Mouse (Mus musculus) midbrain, postnatal 0 days (tissue): Measurements from ENCODE around the gene Afap1. TPM values are rescaled to one million over a fixed set of nuclear protein-coding genes. Genes with fewer than 3 reads are reported as not detected.
A peak's percentile ranks its signal among the peaks of the same experiment; 100 is the strongest.

Experiments used
- ATAC-seq: fragments of 200-750 bp; cut with Nextera tagmentation; 2 replicates; pipeline ENCODE4 v1.8.0; 2017; ENCODE audit warnings: moderate number of reproducible peaks, mild to moderate bottlenecking, moderate TSS enrichment, moderate library complexity; ENCODE audit not compliant: low FRiP score
- DNase-seq: peaks from one replicate; pipeline ENCODE4 v3.0.0-alpha.2; 2015; ENCODE audit warnings: low spot score
- H3K27ac ChIP-seq: fragments of 300-500 bp; sonication (generic); 2 replicates; pipeline ENCODE4 v1.5.1; 2014; ENCODE audit warnings: low read depth, mild to moderate bottlenecking, low read length, mixed read lengths
- H3K27me3 ChIP-seq: fragments of 300-500 bp; sonication (generic); 2 replicates; pipeline ENCODE4 v1.6.1; 2014; ENCODE audit warnings: low read length, control low read depth, mixed read lengths; ENCODE audit not compliant: insufficient read depth
- H3K36me3 ChIP-seq: fragments of 300-500 bp; sonication (generic); 2 replicates; pipeline ENCODE4 v1.6.1; 2014; ENCODE audit warnings: low read length, control low read depth, mixed read lengths; ENCODE audit not compliant: insufficient read depth
- H3K4me1 ChIP-seq: fragments of 300-500 bp; sonication (generic); 2 replicates; pipeline ENCODE4 v1.6.1; 2014; ENCODE audit warnings: mild to moderate bottlenecking, control low read depth, antibody characterized with exemption, low read length, mixed read lengths; ENCODE audit not compliant: insufficient read depth
- H3K4me2 ChIP-seq: fragments of 300-500 bp; sonication (generic); 2 replicates; pipeline ENCODE4 v1.6.1; 2014; ENCODE audit warnings: low read depth, mild to moderate bottlenecking, low read length, mixed read lengths; ENCODE audit not compliant: poor library complexity, severe bottlenecking
- H3K4me3 ChIP-seq: fragments of 300-500 bp; sonication (generic); 2 replicates; pipeline ENCODE4 v1.5.1; 2014; ENCODE audit warnings: low read depth, mild to moderate bottlenecking, low read length, moderate library complexity
- H3K9ac ChIP-seq: fragments of 300-500 bp; sonication (generic); replicated peaks from 2 replicates; pipeline ENCODE4 v1.6.1; 2014; ENCODE audit warnings: mild to moderate bottlenecking, low read length, moderate library complexity, mixed read lengths; ENCODE audit not compliant: poor library complexity, severe bottlenecking
- H3K9me3 ChIP-seq: fragments of 300-500 bp; sonication (generic); 2 replicates; pipeline ENCODE4 v1.6.1; 2016; ENCODE audit warnings: low read length, control low read depth
- CTCF ChIP-seq: IDR thresholded peaks from 2 replicates; pipeline ENCODE4 v1.5.1; 2016; ENCODE audit warnings: antibody characterized with exemption, mild to moderate bottlenecking
- WGBS: fragments of 180-500 bp; shearing (Covaris S2); extraction: QIAGEN DNeasy Blood & Tissue Kit; methylation state at CpG from one replicate; pipeline ENCODE4 v1.1.7; 2014; 5-methylcytosine and 5-hydroxymethylcytosine counted together
- polyA plus RNA-seq: library from polyadenylated mRNA; unstranded; fragments of >200 nt; fragmentation: Nextera tagmentation; extraction: Ambion mirVana; gene quantifications from 2 replicates; pipeline ENCODE4 v1.2.1, GENCODE M21; 2015
- total RNA-seq: library from RNA; depleted of rRNA; stranded (reverse); fragments of >200 nt; gene quantifications from 2 replicates; pipeline ENCODE4 v1.2.3, GENCODE M21; 2014

Gene Afap1
- total and polyA plus RNA-seq, 2 experiments from 2014 or later: 43.8 to 80.9 TPM

DNA sequence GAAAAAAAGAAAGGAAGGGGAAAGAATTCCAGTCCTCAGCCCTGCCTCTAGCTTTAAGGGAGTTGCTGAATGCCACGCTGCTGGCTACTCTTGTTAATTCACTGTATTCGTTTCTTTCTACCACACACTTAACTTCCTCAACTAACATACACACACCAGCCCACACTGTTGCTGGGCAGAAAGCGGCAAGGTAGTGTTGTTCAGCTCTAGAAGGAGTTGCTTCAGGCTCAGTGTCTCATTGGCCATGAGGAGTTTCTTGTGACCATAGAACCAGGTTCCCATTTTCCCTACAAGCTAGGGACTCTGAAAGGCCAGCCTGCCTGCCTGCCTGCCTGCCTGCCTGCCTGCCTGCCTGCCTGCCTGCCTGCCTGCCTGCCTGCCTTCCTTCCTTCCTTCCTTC is 5.9 kb downstream of the Afap1 start:
- Histone ChIP-seq H3K4me2 (no peak overlapping the region), H3K27ac (no peak overlapping the region), H3K36me3 (no peaks in the 10 kb centered on the region), H3K4me1 (peaks cover 12% of the 10 kb centered on the region), H3K9ac (no peak overlapping the region), H3K4me3 (no peak overlapping the region), H3K9me3 (no peaks in the 10 kb centered on the region), H3K27me3 (no peaks in the 10 kb centered on the region)
- DNase-seq: no peak
- no peak for TF ChIP-seq CTCF
- 81% methylated on average over 3 of the region's 3 CpGs for WGBS
- ATAC-seq: no peak

DNA sequence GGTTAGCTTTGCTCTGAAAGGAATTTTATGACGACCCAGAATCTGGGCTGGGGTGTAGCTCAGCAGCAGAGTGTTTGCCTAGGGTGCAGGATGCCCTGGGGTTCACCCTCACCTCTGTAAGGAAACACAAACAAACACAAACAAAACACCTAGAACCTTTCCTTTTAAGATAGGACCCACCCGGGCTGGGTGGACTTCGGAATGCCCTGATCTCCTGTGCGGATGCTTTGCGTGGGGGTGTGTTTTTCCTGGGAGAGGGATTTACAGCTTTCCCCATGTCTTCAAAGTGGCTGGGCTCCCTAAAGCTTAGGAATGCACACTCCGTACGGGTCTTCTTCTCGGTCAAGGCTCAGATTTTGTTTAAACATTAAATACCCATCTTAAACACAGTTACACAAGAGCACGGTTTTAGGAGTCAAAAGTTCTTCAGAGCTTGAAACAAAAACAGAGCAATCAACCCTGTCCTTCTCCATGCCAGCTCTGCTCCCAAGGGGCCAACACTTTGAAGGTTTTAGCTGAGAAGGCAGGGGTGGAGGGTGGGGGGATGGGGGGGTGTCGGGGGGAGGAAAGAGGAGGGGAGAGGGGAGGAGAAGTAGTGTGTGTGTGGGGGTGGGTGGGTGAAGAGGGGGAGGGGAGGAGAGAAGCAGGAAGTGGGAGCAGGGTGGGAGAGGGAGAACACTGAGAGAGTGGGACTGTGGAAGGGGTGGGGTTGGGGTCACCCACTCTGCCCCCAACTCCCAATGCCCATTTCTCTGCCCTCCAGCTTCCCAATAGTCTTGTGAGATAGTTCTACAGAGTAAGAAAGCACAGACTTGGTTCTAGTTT is 7.5 kb downstream of the Afap1 start:
- Histone ChIP-seq H3K9ac (no peak overlapping the region), H3K4me1 (peaks cover 8% of the 10 kb centered on the region)
- no peak for ATAC-seq

DNA sequence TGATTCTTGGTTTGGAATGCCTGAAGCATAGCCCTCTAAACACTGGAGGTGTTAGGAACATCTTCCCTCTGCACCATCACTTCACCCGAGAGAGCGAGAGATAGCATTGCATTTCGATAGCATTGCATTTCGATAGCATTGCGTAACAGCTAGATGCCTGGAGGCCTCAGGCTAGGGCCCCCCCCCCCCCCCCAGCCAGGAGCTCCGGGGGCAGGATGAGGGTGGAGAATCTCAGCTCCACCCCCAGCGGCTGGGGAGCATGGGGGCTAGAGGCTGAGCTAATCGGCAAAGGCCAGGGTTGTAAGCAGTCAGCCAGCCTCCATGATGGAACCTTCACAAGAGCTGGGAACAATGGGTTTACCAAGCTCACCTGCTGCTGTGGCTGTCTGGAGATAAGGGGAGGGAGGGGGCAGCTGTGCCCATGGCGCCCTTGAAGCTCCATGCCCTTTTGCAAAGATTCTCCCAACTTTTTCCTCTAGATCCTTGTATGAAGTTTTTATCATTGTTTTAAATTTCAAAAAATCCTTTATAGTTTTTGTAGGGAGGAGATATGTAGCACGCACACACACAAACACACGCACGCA is 8.2 kb downstream of the Afap1 start:
- no peak overlapping the region for H3K4me3 ChIP-seq
- H3K36me3 ChIP-seq: no peaks in the 10 kb centered on the region
- no peaks in the 10 kb centered on the region for H3K27me3 ChIP-seq
- H3K4me1 ChIP-seq: peaks cover 6% of the 10 kb centered on the region
- H3K9ac ChIP-seq: no peak overlapping the region
- ATAC-seq (no peak), DNase-seq (no peak)
- no peaks in the 10 kb centered on the region for H3K9me3 ChIP-seq
- WGBS: 45% methylated on average over 11 of the region's 12 CpGs
- no peak for TF ChIP-seq CTCF
- no peak overlapping the region for H3K27ac ChIP-seq
- no peak overlapping the region for H3K4me2 ChIP-seq

More for the DNA sequence above, 7.5 kb downstream of the Afap1 start:
- no peak overlapping the region for H3K27ac ChIP-seq
- no peaks in the 10 kb centered on the region for H3K27me3 ChIP-seq
- TF ChIP-seq CTCF: no peak
- WGBS: 20% methylated on average over 9 of the region's 10 CpGs
- H3K36me3 ChIP-seq: no peaks in the 10 kb centered on the region
- DNase-seq: no peak
- H3K4me3 ChIP-seq: no peak overlapping the region
- no peaks in the 10 kb centered on the region for H3K9me3 ChIP-seq
- H3K4me2 ChIP-seq: no peak overlapping the region

DNA sequence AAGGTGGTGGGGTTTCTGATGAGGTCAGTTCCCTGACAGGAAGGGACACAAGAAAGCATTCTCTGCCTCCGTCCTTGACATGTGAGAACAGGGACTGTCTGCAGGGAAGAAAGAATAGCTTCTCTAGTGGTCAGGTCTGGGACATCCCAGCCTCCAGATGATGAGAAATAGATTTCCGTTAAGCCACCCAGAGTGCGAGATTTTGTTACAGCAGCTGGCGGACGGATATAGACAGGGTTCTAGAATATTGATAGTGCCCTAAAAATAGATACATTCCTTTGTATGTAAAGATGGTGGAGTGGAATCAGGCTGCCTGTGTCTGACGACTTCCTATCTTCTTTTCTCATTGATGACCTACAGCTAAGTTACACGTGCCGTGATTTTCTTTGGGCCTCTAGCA is 10.3 kb downstream of the Afap1 start:
- H3K4me2 ChIP-seq: no peak overlapping the region
- no peaks in the 10 kb centered on the region for H3K9me3 ChIP-seq
- no peak for DNase-seq
- H3K4me3 ChIP-seq: no peak overlapping the region
- H3K36me3 ChIP-seq: 0 out of 2 replicates have a peak, but pooled peaks cover 2% of the 10 kb centered on the region
- H3K4me1 ChIP-seq: peaks cover 9% of the 10 kb centered on the region
- WGBS: 55% methylated on average over 8 of the region's 8 CpGs
- H3K27ac ChIP-seq: no peak overlapping the region
- H3K9ac ChIP-seq: no peak overlapping the region
- no peak for TF ChIP-seq CTCF
- no peak for ATAC-seq
- no peaks in the 10 kb centered on the region for H3K27me3 ChIP-seq

DNA sequence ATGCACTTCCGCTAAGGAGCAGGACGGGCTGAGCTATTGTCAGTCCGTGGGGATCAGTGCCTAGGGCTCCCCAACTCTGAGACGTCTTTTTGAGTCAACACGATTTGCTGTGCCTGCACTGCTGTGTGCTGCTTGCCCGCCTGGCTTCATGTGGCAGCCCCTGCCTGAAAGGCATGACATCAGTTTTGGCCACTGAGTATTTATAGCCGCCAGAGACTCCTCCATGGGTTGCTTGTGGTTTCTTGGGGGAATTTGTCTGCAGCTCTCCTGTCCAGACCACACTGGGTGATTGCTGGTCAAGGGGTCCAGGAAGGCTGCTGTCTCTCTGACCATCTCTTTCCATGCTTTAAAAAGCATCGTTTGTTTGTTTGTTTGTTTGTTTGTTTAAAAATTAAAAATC is 12.2 kb downstream of the Afap1 start:
- Histone ChIP-seq H3K9me3 (no peaks in the 10 kb centered on the region), H3K4me1 (peaks cover 12% of the 10 kb centered on the region), H3K4me2 (no peak overlapping the region), H3K9ac (no peak overlapping the region), H3K27me3 (no peaks in the 10 kb centered on the region), H3K4me3 (no peak overlapping the region), H3K36me3 (0 out of 2 replicates have a peak, but pooled peaks cover 2% of the 10 kb centered on the region), H3K27ac (peak overlapping the region; percentile 6; the same call in 1 of the 2 replicates)
- ATAC-seq (no peak), DNase-seq (no peak)
- WGBS: 36% methylated on average over 8 of the region's 8 CpGs
- TF ChIP-seq CTCF: no peak

DNA sequence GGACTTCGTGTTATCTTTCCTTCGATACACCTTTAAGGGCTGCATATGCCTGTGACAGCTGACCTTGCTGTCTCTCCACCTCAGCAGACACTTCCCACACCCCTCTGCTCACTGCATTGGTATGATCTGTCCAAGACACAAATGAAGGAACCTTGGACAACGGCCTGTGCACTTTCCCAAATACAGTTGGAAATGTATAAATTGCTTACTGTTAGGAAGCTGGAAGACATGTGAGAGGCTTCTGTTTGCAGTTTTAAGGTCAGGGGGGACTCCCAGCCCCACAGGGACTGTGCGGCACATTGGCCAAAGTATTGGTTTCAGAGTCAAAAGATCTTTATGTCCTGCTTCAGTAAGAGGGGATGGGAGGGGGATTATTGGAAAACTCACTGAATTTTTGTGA is 14.0 kb downstream of the Afap1 start:
- WGBS: 83% methylated on average over 4 of the region's 4 CpGs
- no peak for TF ChIP-seq CTCF
- ATAC-seq: no peak
- Histone ChIP-seq H3K36me3 (0 out of 2 replicates have a peak, but pooled peaks cover 2% of the 10 kb centered on the region), H3K27me3 (no peaks in the 10 kb centered on the region), H3K9ac (no peak overlapping the region), H3K27ac (no peak overlapping the region), H3K9me3 (no peaks in the 10 kb centered on the region), H3K4me3 (no peak overlapping the region), H3K4me2 (no peak overlapping the region), H3K4me1 (peaks cover 7% of the 10 kb centered on the region; the same call in 1 of the 2 replicates)
- no peak for DNase-seq
